Mouse (Mus musculus): ENCODE data around the gene Htatsf1. TPM values are rescaled to one million over a fixed set of nuclear protein-coding genes. Genes with fewer than 3 reads are reported as not detected.

Htatsf1 gene
- 10 to 100 TPM; 37.2 to 43.7 TPM for total RNA-seq (2021)
- long read RNA-seq, experiment 1, transcript Htatsf1-201 (10 exons, 2,810 nt) = major isoform, 18 of 56 reads
- long read RNA-seq, experiment 1, transcript Htatsf1-202 (6 exons, 1,128 nt) = minor isoform, 5 of 56 reads
- long read RNA-seq, experiment 1, partial matches to known transcripts = 32 of 56 reads
- long read RNA-seq, experiment 1, other reads (novel, unspliced or antisense) = 1 of 56 reads
- long read RNA-seq, experiment 2, transcript Htatsf1-201 (10 exons, 2,810 nt) = major isoform, 9 of 17 reads
- long read RNA-seq, experiment 2, partial matches to known transcripts = 4 of 17 reads
- long read RNA-seq, experiment 2, other reads (novel, unspliced or antisense) = 0 of 17 reads

GRCm38 (mm10) chrX:57053174-57053992 is at the start of gene Htatsf1:
TSS of gene Htatsf1 (plus strand) at chrX:57053583.
- DNase-seq = peak; percentile 82

- DNase-seq = no peak
These were observed 40.5 kb upstream of the Htatsf1 start for GRCm38 (mm10) chrX:57012891-57013290.

- no peak for DNase-seq
These were observed 10.6 kb upstream of the Htatsf1 start, which contains the start of gene Brs3 for GRCm38 (mm10) chrX:57042774-57043173. TSS of gene Brs3 (plus strand) at chrX:57043074.

GRCm38 (mm10) chrX:57043869-57044268 is 9.5 kb upstream of the Htatsf1 start:
- no peak for DNase-seq

DNA sequence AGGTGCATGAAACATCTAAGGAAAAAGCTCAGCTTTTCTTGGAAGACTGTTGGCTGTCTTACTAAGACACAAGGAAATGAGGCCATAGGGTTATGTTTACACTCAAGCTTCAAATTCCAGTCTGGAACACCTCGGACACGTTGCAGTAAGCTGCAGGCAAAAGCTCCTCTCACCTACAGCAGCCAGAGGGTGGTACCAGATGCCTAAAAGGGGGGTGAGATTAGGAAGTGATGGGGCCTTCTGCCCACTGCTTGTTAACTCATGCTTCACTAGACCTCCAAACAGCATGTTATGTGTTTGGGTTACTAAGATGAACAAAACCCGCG is 572 bp upstream of the Htatsf1 start:
- no peak for DNase-seq

GRCm38 (mm10) chrX:57053993-57054385 is 606 bp downstream of the Htatsf1 start:
- no peak for DNase-seq

GRCm38 (mm10) chrX:57081496-57081895 is 28.1 kb downstream of the Htatsf1 start:
- DNase-seq = peak; percentile 23

DNA sequence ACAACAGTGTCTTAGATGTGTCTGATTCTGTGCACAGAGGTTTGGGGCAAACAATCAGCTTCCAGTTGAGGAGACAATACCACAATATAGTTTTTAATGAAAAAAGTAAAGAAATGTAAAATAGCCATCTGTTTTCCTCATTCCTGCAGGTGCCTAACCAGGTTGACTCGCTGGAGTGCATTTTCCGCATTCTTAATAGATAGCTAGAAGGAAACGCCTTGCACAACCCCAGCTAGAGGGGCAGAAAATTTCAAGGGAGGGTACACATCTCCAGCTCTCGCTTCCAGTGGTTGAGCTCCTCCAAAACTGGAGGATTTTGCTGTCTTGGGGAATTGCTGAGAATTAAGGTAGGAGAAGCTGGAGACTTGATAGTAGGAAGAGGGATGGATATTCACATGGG is 34.4 kb downstream of the Htatsf1 start, which contains the start of gene Vgll1:
Gene Vgll1 (plus strand): TSS at position 301 of the 400 bp plus-strand sequence.
- DNase-seq = no peak

DNA sequence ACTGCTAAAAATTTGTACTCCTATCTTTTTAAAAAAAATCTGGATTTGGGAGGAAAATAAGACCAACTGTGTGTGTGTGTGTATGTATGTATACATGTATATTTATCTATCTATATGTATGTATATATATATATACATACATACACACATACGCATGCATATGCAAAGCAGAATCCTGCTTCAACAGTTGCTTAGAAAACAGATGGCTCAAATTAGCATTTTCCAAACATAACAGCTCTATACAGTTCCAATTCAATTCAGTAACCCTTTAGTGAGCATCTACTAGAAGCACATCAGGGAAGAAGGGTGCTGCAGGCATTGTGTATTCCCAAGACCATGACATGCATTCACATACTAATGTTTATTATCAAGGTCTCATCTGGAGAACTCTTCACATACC is 50.0 kb downstream of the Htatsf1 start:
- no peak for DNase-seq

DNA sequence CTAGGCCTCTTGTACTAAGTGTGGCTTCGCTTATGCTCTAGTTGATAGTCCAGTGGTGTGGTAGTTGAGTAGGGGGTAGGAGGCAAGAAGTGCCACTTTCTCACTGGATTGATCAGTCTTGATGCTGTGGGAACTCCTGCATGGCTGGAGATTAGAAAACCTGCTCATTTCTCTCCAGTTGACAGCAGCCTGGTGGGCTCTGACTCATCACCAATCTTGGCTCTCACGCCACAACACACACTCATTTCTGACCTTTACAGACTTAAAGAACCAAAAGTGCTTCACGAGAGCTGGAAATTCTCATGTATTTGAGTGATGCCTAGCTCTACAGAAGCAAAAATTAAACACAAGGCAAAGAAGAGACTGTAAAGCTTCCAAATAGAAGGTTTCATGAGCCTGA is 53.6 kb downstream of the Htatsf1 start:
- peak; percentile 30 for DNase-seq

Other genes with a start within 250 kb of the Htatsf1 start
- 1 to 10 TPM; 3.6 TPM for gene Map7d3, start 231.3 kb upstream of the Htatsf1 start, total RNA-seq (2021)
- gene Adgrg4, start 183.4 kb upstream of the Htatsf1 start, total RNA-seq (2021) = not detected
- gene Brs3, start 10.5 kb upstream of the Htatsf1 start, total RNA-seq (2021) = not detected
- gene Vgll1, start 34.5 kb downstream of the Htatsf1 start, total RNA-seq (2021) = not detected
- gene Cd40lg, start 158.6 kb downstream of the Htatsf1 start, total RNA-seq (2021) = under 1 TPM in 1 of 2 experiments, not detected in 1; 0.24 TPM